Mouse (Mus musculus) liver, embryonic 11.5 days (tissue): ENCODE data around the gene Gm3173. TPM values are rescaled to one million over a fixed set of nuclear protein-coding genes. Genes with fewer than 3 reads are reported as not detected.
"Not testable (repeated sequence)": the region's sequence is repeated elsewhere in the genome, so short reads cannot be mapped to it uniquely, and the experiment has no call there.

Source experiments
- ATAC-seq: fragments of 200-750 bp; cut with Nextera tagmentation; replicated peaks from 2 replicates; pipeline ENCODE4 v1.8.0; 2017; ENCODE audit warnings: moderate number of reproducible peaks, mild to moderate bottlenecking, moderate TSS enrichment, moderate library complexity; ENCODE audit not compliant: low FRiP score
- DNase-seq: peaks from one replicate; pipeline ENCODE4 v3.0.0-alpha.2; 2017; ENCODE audit warnings: low spot score
- H3K27ac ChIP-seq: fragments of 300-500 bp; sonication (generic); 2 replicates; pipeline ENCODE4 v1.5.1; 2014; ENCODE audit warnings: mild to moderate bottlenecking, low read depth, low read length, control low read depth
- H3K27me3 ChIP-seq: fragments of 300-500 bp; sonication (generic); replicated peaks from 2 replicates; pipeline ENCODE4 v1.6.1; 2014; ENCODE audit warnings: low read length, mixed read lengths; ENCODE audit not compliant: control insufficient read depth, insufficient read depth
- H3K36me3 ChIP-seq: fragments of 300-500 bp; sonication (generic); 2 replicates; pipeline ENCODE4 v1.6.1; 2014; ENCODE audit warnings: mild to moderate bottlenecking, low read length, moderate library complexity, mixed read lengths; ENCODE audit not compliant: control insufficient read depth, insufficient read depth
- H3K4me1 ChIP-seq: fragments of 300-500 bp; sonication (generic); replicated peaks from 2 replicates; pipeline ENCODE4 v1.6.1; 2014; ENCODE audit warnings: low read length, mixed read lengths; ENCODE audit not compliant: control insufficient read depth, insufficient read depth
- H3K4me2 ChIP-seq: fragments of 300-500 bp; sonication (generic); 2 replicates; pipeline ENCODE4 v1.6.1; 2014; ENCODE audit warnings: mild to moderate bottlenecking, control low read depth, moderate library complexity
- H3K4me3 ChIP-seq: fragments of 300-500 bp; sonication (generic); 2 replicates; pipeline ENCODE4 v1.5.1; 2014; ENCODE audit warnings: low read depth, low read length, control low read depth
- H3K9ac ChIP-seq: fragments of 300-500 bp; sonication (generic); 2 replicates; pipeline ENCODE4 v1.6.1; 2014; ENCODE audit warnings: low read depth, low read length, control low read depth
- H3K9me3 ChIP-seq: fragments of 300-500 bp; sonication (generic); 2 replicates; pipeline ENCODE4 v1.6.1; 2016; ENCODE audit warnings: low read length, inconsistent platforms, mixed read lengths; ENCODE audit not compliant: control insufficient read depth
- WGBS: fragments of 180-500 bp; shearing (Covaris S2); extraction: QIAGEN DNeasy Blood & Tissue Kit; methylation state at CpG from one replicate; pipeline ENCODE4 v1.1.7; 2014; 5-methylcytosine and 5-hydroxymethylcytosine counted together
- polyA plus RNA-seq: library from polyadenylated mRNA; unstranded; fragments of >200 nt; fragmentation: Nextera tagmentation; extraction: Ambion mirVana; gene quantifications from 2 replicates; pipeline ENCODE4 v1.2.1, GENCODE M21; 2014

Gene Gm3173
- polyA plus RNA-seq = not detected in 2 replicates

DNA sequence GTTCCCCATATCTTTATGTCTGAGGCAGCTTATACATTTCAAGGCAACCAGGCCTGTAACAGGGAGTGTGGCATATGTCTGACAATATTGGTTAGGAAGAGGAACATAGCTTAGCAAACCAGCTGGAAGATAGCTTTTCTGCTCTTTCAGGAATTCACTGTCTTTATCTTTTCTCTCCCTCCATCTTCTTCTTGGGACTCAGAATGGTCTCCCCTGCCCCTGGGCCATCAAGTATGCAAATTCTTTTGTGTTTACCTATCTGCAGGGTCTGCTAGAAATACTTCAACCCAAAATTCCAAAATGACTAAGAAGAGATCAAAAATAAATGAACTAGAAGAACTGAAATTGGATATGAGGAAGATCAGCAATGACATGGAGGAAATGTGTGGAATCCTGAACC lies at the start of gene Gm3173:
TSS of gene Gm3173 (plus strand) at position 301 of the 400 bp plus-strand sequence.
- H3K4me1 ChIP-seq, ATAC-seq, H3K27me3 ChIP-seq, H3K36me3 ChIP-seq, H3K4me3 ChIP-seq, H3K9ac ChIP-seq, DNase-seq, H3K27ac ChIP-seq, H3K9me3 ChIP-seq, H3K4me2 ChIP-seq: not testable (repeated sequence)

DNA sequence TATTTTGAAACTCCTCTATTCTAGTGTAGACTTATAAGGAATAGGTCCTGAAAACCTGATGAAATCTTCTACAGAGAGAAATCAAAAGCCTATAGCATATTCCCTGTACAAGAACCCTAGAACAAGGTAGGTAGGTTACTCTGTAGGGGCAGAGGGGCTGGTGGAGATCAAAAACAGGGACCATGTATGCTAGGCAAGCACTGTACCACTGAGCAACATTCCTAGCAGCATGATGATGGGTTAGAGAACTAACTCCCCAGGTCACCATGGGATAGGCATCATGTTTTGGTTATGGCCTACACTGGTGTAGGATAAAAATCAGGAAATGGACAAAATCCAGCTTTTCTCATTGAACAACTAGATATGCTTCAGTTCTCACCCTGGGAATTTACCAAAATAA lies 45.2 kb upstream of the Gm3173 start:
- not testable (repeated sequence) for H3K4me1 ChIP-seq, H3K36me3 ChIP-seq, H3K27me3 ChIP-seq, H3K9me3 ChIP-seq, H3K4me2 ChIP-seq, H3K27ac ChIP-seq, H3K4me3 ChIP-seq, H3K9ac ChIP-seq, DNase-seq, ATAC-seq

DNA sequence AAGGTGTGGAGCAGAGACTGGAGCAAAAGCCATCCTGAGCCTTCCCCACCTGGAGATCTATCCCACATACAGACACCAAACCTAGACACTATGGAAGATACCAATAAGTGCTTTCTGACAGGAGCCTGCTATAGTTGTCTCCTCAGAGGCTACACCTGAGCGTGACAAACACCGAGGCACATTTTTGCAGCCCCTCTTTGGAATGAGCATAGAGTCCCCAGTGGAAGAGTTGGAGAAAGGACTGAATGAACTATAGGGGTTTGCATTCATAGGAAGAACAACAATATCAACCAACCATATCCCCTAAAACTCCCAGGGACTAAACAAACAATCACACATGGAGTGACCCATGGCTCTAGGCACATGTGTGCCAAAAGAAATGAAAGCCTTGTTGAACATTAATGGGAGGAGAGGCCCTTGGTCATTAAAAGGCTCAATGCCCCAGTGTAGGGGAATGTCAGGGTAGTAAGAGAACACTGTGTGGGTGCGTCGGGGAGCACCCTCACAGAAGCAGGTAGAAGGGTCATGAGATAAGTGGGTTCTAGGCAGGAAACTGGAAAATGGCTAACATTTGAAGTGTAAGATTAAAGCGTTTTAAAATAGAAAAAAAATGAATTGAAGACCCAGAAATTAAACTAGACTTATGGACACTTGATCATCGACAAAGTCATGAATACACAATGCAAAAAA lies 37.8 kb upstream of the Gm3173 start:
- H3K4me3 ChIP-seq, H3K4me1 ChIP-seq, H3K4me2 ChIP-seq, H3K27ac ChIP-seq, DNase-seq, ATAC-seq, H3K9ac ChIP-seq, H3K36me3 ChIP-seq, H3K9me3 ChIP-seq, H3K27me3 ChIP-seq: not testable (repeated sequence)
- 100% methylated on average over 3 of the region's 6 CpGs for WGBS

DNA sequence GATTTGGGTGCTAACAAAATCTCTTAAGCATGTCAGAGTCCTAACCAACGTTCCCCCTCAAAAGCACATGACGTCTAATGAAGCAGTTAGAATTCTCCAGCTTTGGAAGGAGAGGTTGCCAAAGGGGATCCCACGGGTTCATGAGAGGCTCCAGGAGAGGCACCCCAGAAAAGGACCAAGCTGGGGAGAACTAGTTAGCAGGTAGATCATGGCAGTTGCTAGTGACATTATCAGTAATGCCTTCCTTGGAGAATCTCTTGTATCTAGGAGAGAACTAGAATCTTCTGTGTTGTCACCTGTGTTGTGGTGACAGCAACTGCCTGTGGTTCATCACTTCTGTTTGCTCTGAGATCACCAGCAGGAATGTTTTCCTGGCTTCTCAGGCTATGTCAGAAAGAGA lies 33.6 kb upstream of the Gm3173 start, which contains the start of gene Gm3159:
TSS of gene Gm3159 (plus strand) at position 301 of the 400 bp plus-strand sequence.
- not testable (repeated sequence) for ATAC-seq, H3K9ac ChIP-seq, DNase-seq, H3K4me3 ChIP-seq, H3K4me1 ChIP-seq, H3K9me3 ChIP-seq, H3K36me3 ChIP-seq, H3K27ac ChIP-seq, H3K27me3 ChIP-seq, H3K4me2 ChIP-seq
- WGBS = 56% methylated on average over 1 of the region's 3 CpGs

DNA sequence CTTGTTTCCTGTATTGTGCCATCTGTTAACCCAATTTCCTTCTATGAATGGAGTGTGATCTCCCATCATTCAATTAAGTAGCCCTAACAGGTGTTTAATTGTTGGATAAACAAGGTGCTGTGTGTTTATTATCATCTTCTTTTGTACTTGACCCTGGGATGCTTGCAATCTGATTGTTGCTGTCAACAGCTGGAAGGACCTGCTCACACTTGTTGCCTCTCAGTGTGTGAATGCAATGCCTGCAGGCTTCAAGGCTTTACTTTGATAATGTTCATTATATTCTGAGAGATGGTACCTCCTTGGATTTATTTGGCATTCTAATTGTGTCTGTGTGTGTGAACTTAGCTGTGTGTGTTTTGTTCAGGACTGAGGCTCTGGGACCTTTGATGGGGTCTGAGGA lies 32.2 kb upstream of the Gm3173 start:
- H3K4me3 ChIP-seq, H3K4me1 ChIP-seq, H3K27ac ChIP-seq, H3K36me3 ChIP-seq, H3K9me3 ChIP-seq, H3K27me3 ChIP-seq, H3K9ac ChIP-seq, DNase-seq, ATAC-seq, H3K4me2 ChIP-seq: not testable (repeated sequence)

DNA sequence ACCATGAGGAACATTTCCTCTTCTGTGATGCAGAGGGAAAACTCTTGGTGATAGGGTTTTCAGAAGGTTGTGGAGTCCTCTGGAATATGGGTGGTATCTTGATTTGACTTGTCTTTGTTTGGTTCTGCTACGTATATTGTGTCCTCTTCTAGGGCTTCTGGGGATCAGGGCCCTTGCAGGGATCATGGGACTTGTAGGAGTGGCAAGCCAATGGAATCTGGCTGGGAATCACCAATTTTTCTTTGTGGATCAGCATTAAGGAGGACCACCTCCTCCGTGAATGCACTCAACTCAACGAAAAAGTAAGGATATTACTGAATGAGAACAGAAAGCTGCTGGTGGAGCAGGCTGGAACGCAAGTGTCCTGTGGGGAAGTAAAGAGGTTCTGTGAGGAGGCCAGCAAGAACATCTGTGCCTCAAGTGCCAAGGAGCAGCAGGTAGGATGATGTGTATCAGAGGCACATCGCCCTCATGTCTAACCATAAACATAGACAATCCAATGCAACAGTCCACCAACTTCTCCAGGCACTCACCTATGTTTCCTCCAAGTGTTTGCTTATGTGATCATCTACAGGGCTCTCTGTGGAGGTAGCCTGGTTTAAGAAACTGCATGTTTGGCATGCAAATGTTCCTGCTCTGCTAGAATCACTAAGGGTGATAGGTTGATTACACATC lies 30.5 kb upstream of the Gm3173 start:
- not testable (repeated sequence) for H3K9ac ChIP-seq, ATAC-seq, H3K9me3 ChIP-seq, H3K36me3 ChIP-seq, H3K27ac ChIP-seq, H3K4me1 ChIP-seq, H3K27me3 ChIP-seq, DNase-seq, H3K4me2 ChIP-seq, H3K4me3 ChIP-seq
- 87% methylated on average over 5 of the region's 5 CpGs for WGBS

DNA sequence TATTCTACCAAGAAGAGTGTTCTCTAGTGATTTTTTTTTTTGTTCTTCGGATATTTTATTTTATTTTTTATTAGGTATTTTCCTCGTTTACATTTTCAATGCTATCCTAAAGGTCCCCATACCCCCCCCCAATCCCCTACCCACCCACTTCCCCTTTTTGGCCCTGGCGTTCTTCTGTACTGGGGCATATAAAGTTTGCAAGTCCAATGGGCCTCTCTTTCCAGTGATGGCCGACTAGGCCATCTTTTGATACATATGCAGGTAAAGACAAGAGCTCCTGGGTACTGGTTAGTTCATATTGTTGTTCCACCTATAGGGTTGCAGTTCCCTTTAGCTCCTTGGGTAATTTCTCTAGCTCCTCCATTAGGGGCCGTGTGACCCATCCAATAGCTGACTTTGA lies 29.5 kb upstream of the Gm3173 start:
- H3K36me3 ChIP-seq, H3K4me2 ChIP-seq, H3K9me3 ChIP-seq, DNase-seq, H3K4me3 ChIP-seq, H3K27me3 ChIP-seq, H3K4me1 ChIP-seq, H3K27ac ChIP-seq, H3K9ac ChIP-seq, ATAC-seq: not testable (repeated sequence)
- 83% methylated on average over 5 of the region's 5 CpGs for WGBS

DNA sequence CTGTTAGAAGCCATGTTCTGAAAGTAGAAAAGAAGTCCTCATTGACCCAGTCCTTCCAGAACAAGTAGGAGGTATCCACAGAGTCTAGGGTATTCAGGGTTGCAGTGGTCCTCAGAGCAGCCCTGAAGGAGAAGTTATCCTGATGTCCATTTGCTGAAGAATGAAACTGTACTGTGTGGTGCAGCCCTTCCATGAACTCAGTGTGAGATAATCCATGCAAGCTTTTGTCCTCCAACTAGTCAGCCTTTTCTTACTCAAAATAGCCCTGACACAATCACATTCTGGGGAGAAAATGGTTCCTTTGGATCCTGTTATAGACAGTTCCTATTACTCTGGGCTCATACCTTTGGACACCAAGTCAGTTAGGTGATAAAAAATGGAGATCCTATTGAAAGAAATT lies 27.0 kb upstream of the Gm3173 start:
- not testable (repeated sequence) for H3K9ac ChIP-seq, H3K4me2 ChIP-seq, H3K36me3 ChIP-seq, H3K4me3 ChIP-seq, H3K27ac ChIP-seq, ATAC-seq, H3K4me1 ChIP-seq, H3K27me3 ChIP-seq, H3K9me3 ChIP-seq, DNase-seq

DNA sequence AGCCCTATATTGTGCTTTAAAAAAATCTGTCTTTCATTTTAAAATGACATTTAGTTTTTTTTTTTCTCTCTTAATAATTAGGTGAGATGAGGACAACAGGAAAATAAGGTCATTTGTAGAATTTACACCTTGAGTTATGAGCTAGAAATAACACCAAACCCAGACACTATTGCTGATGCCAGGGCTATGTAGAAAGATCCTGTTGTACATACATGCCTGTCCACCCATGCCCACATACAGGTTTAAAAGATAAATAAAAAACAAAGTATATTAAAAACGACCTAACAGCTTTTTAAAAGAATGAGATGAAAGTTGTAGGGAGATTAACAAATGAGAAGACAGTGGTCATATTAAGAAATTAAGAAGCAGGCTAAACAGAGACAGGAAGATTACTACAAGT lies 20.9 kb upstream of the Gm3173 start:
- H3K27me3 ChIP-seq, H3K27ac ChIP-seq, DNase-seq, ATAC-seq, H3K4me1 ChIP-seq, H3K9me3 ChIP-seq, H3K9ac ChIP-seq, H3K4me2 ChIP-seq, H3K36me3 ChIP-seq, H3K4me3 ChIP-seq: not testable (repeated sequence)
- 78% methylated on average over 1 of the region's 1 CpGs for WGBS
